Mouse (Mus musculus): ENCODE data around the gene Tnni3. TPM values are rescaled to one million over a fixed set of nuclear protein-coding genes. Genes with fewer than 3 reads are reported as not detected.

Gene Tnni3
- polyA plus RNA-seq, 1 experiment from 2014 or later = 5.6 TPM

DNA sequence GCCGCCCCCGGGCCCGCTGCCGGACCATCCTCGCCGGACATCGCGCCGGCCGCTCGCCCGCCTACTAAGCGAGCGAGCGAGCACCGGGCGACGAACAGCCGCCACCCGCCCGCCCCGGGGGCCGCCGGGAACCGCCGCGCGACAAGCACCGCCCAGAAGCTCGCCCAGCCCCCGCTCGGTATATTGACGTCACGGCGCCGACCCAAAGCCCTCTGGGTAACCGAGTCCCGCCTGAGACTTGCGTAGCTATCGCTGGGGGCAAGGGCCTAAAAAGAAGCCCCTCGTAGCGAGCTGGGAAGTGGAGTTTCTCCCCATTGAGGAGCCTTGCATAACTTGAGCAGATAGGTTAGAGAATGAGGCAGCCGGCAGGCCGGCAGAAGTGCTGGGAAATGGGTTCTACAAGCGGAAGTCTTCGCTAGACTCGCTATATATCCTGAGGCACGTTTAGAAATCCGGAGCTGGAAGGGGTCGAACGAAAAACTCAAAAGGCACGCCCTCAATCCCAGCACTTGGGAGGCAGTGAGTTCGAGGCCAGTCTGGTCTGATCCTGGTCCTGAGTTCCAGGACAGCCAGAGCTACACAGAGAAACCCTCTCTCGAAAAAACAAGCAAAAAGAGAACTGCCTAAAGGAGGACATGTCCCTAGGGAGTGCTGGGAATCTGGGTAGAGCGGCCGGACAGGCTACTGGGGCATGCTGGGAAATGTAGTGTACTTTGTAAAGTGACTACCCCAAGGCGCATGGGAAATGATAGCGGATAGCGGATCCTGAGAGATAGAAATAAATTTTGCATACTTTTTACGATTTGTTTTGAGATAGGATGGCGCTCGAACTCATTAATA is 22.3 kb downstream of the Tnni3 start, which contains the start of gene Ppp1r12c:
TSS of gene Ppp1r12c (minus strand) at position 123 of the 840 bp plus-strand sequence.
- H3K4me3 ChIP-seq (replicated peaks; ENCODE audit: low read depth, low read length) = peak within 1 kb of the TSS; percentile 93
- peak; percentile 95 for DNase-seq (ENCODE audit: low spot score)
- no peak for TF ChIP-seq CTCF (IDR thresholded peaks at IDR 0.05; ENCODE audit: low read depth)
- under 1% methylated on average over 62 of the region's 62 CpGs for WGBS
- H3K9me3 ChIP-seq (replicated peaks; ENCODE audit: low read length) = no peaks in the 10 kb centered on the region
- no peaks in the 10 kb centered on the region for H3K27me3 ChIP-seq (ENCODE audit: insufficient read depth, low read length)
- peak within 1 kb of the TSS; percentile 63 for H3K4me2 ChIP-seq (ENCODE audit: low read length)
- H3K4me1 ChIP-seq (replicated peaks; ENCODE audit: insufficient read depth, low read length) = peaks cover 10% of the 10 kb centered on the region; the same call in 1 of the 2 replicates
- ATAC-seq (replicated peaks; ENCODE audit: low FRiP score, low read depth) = peak; percentile 92
- H3K9ac ChIP-seq (ENCODE audit: low read depth, low read length) = peak within 1 kb of the TSS; percentile 94
- H3K27ac ChIP-seq = peak within 1 kb of the TSS; percentile 89
- H3K36me3 ChIP-seq (ENCODE audit: insufficient read depth, low read length) = no peaks in the 10 kb centered on the region

DNA sequence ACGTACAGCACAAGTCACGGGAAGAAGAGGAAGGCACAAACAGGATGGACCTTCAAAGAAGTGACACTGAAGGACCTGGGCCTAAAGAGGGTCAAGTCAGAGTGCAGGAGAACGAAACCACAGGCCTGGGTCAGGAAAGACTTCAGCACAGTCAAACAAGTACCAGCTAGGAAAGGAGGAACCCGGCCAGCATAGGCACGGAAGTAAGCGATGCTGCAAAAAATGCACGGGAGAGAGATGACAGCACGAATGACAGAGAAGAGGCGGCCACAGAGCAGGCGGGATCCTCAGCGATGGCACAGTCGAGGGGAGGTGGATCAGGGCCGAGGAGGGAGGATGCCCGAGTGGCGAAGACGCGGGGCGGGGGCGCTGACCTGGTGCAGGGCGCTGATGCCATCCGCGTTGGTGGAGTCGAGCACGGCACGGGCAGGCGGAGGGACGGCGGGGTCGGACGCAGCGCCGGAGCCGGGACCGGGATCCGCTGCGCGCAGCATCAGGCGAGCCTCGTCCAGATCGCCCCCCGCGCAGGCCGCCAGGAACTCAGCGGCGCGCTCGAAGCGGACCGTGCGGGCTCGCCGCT is 23.0 kb downstream of the Tnni3 start:
- under 1% methylated on average over 24 of the region's 52 CpGs for WGBS
- peak overlapping the region; percentile 93 for H3K4me3 ChIP-seq (replicated peaks; ENCODE audit: low read depth, low read length)
- no peaks in the 10 kb centered on the region for H3K27me3 ChIP-seq (ENCODE audit: insufficient read depth, low read length)
- peak overlapping the region; percentile 63 for H3K4me2 ChIP-seq (ENCODE audit: low read length)
- ATAC-seq (replicated peaks; ENCODE audit: low FRiP score, low read depth) = peak; percentile 42
- peak overlapping the region; percentile 94 for H3K9ac ChIP-seq (ENCODE audit: low read depth, low read length)
- peaks cover 10% of the 10 kb centered on the region; the same call in 1 of the 2 replicates for H3K4me1 ChIP-seq (replicated peaks; ENCODE audit: insufficient read depth, low read length)
- peak; percentile 51 for DNase-seq (ENCODE audit: low spot score)
- no peak for TF ChIP-seq CTCF (IDR thresholded peaks at IDR 0.05; ENCODE audit: low read depth)
- peaks cover 6% of the 10 kb centered on the region; the same call in 1 of the 2 replicates for H3K36me3 ChIP-seq (ENCODE audit: insufficient read depth, low read length)
- no peaks in the 10 kb centered on the region for H3K9me3 ChIP-seq (replicated peaks; ENCODE audit: low read length)
- peak overlapping the region; percentile 89 for H3K27ac ChIP-seq

DNA sequence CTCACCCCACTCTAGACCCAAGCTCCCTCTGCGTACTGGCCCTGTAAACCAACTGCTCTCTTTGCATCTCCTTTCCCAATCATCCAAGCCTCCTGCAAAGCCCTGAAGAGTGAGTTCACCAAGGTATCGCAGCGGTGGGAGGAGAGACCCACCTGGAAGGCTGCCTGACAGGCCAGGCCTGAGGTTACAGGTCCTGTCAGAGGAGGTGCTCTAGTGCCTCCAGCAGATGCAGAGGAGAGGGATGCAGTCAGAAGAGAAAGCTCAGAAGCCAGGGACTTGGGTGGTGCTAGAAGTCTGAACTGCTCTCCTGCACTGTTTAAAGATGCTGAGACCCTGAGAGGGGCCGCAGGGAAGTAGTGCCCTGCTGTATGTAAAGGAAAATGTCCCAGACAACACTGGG is 25.0 kb downstream of the Tnni3 start:
- no peak for TF ChIP-seq CTCF (IDR thresholded peaks at IDR 0.05; ENCODE audit: low read depth)
- no peak for ATAC-seq (replicated peaks; ENCODE audit: low FRiP score, low read depth)

DNA sequence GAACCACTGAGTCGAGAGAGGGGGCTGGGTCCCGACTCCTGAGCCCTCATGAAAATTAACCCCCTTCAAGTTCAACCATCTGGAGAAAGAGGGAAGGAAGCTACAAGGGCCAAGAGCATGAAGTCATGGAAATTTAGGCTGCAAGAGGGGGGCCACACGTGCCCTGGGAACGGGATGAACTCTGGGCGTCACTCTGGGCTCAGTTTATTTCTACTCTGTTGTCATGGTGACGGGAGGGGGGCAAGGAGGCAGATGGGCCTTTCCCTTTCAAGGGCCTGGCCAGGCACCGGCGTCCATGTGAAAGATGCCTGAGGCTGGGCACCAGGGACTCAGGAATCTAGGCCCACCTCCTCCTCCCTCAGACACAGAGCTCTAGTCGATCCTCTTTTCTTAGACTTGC is 25.8 kb downstream of the Tnni3 start:
- H3K36me3 ChIP-seq (ENCODE audit: insufficient read depth, low read length) = peaks cover 18% of the 10 kb centered on the region; the same call in 1 of the 2 replicates
- H3K27ac ChIP-seq = no peak overlapping the region
- H3K27me3 ChIP-seq (ENCODE audit: insufficient read depth, low read length) = no peaks in the 10 kb centered on the region
- WGBS = 17% methylated on average over 9 of the region's 9 CpGs
- H3K9me3 ChIP-seq (replicated peaks; ENCODE audit: low read length) = no peaks in the 10 kb centered on the region
- peak overlapping the region; percentile 36; the same call in 1 of the 2 replicates for H3K9ac ChIP-seq (ENCODE audit: low read depth, low read length)
- peak overlapping the region; percentile 63 for H3K4me2 ChIP-seq (ENCODE audit: low read length)
- no peak for TF ChIP-seq CTCF (IDR thresholded peaks at IDR 0.05; ENCODE audit: low read depth)
- ATAC-seq (replicated peaks; ENCODE audit: low FRiP score, low read depth) (peak; percentile 16; the same call in 1 of the 2 replicates), DNase-seq (ENCODE audit: low spot score) (peak; percentile 77)
- no peak overlapping the region for H3K4me3 ChIP-seq (replicated peaks; ENCODE audit: low read depth, low read length)
- peaks cover 10% of the 10 kb centered on the region; the same call in 1 of the 2 replicates for H3K4me1 ChIP-seq (replicated peaks; ENCODE audit: insufficient read depth, low read length)

More for the DNA sequence above, 25.0 kb downstream of the Tnni3 start:
- Histone ChIP-seq H3K4me3 (replicated peaks; ENCODE audit: low read depth, low read length) (no peak overlapping the region), H3K27ac (no peak overlapping the region), H3K4me1 (replicated peaks; ENCODE audit: insufficient read depth, low read length) (peaks cover 10% of the 10 kb centered on the region; the same call in 1 of the 2 replicates), H3K36me3 (ENCODE audit: insufficient read depth, low read length) (peaks cover 10% of the 10 kb centered on the region; the same call in 1 of the 2 replicates), H3K9me3 (replicated peaks; ENCODE audit: low read length) (no peaks in the 10 kb centered on the region), H3K9ac (ENCODE audit: low read depth, low read length) (peak overlapping the region; percentile 36; the same call in 1 of the 2 replicates), H3K4me2 (ENCODE audit: low read length) (peak overlapping the region; percentile 63; the same call in 1 of the 2 replicates), H3K27me3 (ENCODE audit: insufficient read depth, low read length) (no peaks in the 10 kb centered on the region)
- WGBS = 87% methylated on average over 4 of the region's 4 CpGs
- DNase-seq (ENCODE audit: low spot score) = no peak

DNA sequence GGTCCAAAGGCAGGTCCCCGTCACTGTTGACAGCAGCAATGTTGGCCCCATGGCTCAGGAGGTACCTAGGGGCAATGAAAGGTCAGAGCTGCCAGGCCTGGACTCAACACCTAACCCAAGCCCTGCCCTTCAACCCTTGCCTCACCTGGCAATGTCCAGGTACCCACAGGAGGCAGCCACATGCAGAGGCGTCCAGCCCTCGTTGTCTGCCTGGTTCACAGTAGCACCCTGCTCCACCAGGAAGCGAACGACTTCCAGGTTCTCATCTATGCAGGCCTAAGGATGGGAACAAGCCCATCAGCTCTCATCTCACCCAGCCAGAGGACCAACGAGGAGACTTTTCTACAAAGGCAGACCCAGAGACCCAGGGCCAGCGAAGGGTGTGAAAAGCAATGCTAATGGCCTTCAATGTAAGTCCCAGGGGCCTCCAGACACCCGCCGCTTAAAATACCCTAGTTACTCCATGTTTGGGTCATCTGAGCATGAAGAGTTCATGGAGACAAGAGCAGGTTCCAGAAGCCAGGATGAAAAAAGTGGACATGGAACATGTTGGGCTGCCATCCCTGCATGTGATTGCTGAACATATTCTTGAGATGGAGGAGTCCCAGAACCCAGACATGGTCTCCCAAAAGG is 26.6 kb downstream of the Tnni3 start:
- Histone ChIP-seq H3K36me3 (ENCODE audit: insufficient read depth, low read length) (peaks cover 18% of the 10 kb centered on the region; the same call in 1 of the 2 replicates), H3K4me1 (replicated peaks; ENCODE audit: insufficient read depth, low read length) (peaks cover 10% of the 10 kb centered on the region; the same call in 1 of the 2 replicates), H3K4me3 (replicated peaks; ENCODE audit: low read depth, low read length) (no peak overlapping the region), H3K27me3 (ENCODE audit: insufficient read depth, low read length) (no peaks in the 10 kb centered on the region), H3K9me3 (replicated peaks; ENCODE audit: low read length) (no peaks in the 10 kb centered on the region), H3K9ac (ENCODE audit: low read depth, low read length) (no peak overlapping the region), H3K27ac (no peak overlapping the region), H3K4me2 (ENCODE audit: low read length) (no peak overlapping the region; the same call in 1 of the 2 replicates)
- 88% methylated on average over 9 of the region's 9 CpGs for WGBS
- no peak for TF ChIP-seq CTCF (IDR thresholded peaks at IDR 0.05; ENCODE audit: low read depth)
- ATAC-seq (replicated peaks; ENCODE audit: low FRiP score, low read depth) = no peak
- no peak for DNase-seq (ENCODE audit: low spot score)

DNA sequence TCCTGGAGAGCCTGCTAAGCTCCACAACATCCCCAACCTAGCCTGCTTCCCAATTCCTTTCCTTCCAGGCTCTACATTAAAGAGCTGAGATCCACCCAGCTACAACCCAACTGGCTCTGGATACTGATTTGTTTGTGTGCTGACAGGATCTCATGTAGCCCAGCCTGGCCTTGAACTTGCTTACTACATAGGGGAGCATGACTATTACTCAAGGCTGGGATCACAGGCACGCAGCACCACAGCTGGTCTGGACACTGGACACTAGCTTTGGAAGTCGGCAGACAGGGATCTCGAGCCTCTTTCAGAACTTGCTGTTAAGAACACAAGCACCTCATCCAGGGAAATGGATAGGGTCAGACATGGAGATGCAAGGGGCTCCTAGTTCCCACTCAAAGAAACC is 27.6 kb downstream of the Tnni3 start:
- Histone ChIP-seq H3K4me2 (ENCODE audit: low read length) (no peak overlapping the region), H3K27ac (no peak overlapping the region), H3K36me3 (ENCODE audit: insufficient read depth, low read length) (peaks cover 18% of the 10 kb centered on the region; the same call in 1 of the 2 replicates), H3K27me3 (ENCODE audit: insufficient read depth, low read length) (no peaks in the 10 kb centered on the region), H3K9me3 (replicated peaks; ENCODE audit: low read length) (no peaks in the 10 kb centered on the region), H3K9ac (ENCODE audit: low read depth, low read length) (no peak overlapping the region), H3K4me1 (replicated peaks; ENCODE audit: insufficient read depth, low read length) (peaks cover 10% of the 10 kb centered on the region; the same call in 1 of the 2 replicates), H3K4me3 (replicated peaks; ENCODE audit: low read depth, low read length) (no peak overlapping the region)
- ATAC-seq (replicated peaks; ENCODE audit: low FRiP score, low read depth) = no peak
- DNase-seq (ENCODE audit: low spot score) = no peak
- WGBS = 91% methylated on average over 3 of the region's 3 CpGs
- no peak for TF ChIP-seq CTCF (IDR thresholded peaks at IDR 0.05; ENCODE audit: low read depth)

Measured in kidney, postnatal 0 days (tissue).